Mouse (Mus musculus): Measurements from ENCODE around the gene Fndc9. TPM values are rescaled to one million over a fixed set of nuclear protein-coding genes. Genes with fewer than 3 reads are reported as not detected.

The Fndc9 gene
- total and polyA plus RNA-seq, 2 experiments from 2014 or later: not detected

DNA sequence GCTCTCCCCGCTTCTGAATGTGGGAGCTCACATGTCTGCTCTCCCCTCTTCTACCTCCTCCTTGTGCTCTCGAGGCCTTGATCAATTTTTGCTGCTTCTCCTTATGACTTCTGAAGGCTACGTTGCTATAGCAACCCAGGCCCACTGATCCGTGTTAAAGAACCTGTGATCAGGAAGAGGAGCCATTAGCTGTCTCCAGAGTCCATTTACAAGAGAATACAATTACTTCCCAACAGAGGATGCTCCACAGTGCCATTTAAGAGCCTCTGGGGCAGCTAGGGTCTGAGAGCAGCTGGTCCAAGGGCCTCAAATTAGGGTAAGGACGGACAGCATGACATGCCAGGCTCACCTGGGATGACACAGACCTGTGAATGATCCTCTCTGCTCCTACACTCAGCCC is 16.7 kb upstream of the Fndc9 start:
- 64% methylated on average over 5 of the region's 5 CpGs for WGBS

DNA sequence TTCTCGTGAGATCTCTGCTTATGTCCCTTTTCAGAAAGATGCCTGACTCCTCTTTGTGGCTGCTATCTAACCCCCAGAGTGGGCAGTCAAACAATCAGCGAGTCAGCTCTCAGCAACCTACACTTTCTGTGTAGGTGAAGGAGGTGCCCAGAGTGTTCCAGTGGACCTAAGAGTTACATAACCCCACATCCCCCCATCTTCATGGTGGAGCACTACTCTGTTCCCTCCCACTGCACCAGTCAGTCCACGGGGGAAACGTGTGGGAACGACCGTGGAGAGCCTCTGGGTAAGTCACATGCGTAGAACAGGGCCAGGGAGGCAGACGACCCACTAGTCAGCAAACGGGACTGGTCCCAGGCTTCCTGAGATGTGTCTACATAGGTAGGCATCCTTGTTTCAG is 16.0 kb upstream of the Fndc9 start:
- WGBS: 78% methylated on average over 9 of the region's 9 CpGs
- H3K4me2 ChIP-seq (ENCODE audit: low read depth, low read length): no peak overlapping the region
- H3K27ac ChIP-seq (ENCODE audit: low read depth): no peak overlapping the region
- DNase-seq (ENCODE audit: low spot score) (no peak), ATAC-seq (ENCODE audit: insufficient read depth, low read depth) (no peak)
- no peak for TF ChIP-seq CTCF (IDR thresholded peaks at IDR 0.05; ENCODE audit: low read depth)
- TF ChIP-seq EP300 (IDR thresholded peaks at IDR 0.05; ENCODE audit: low read depth): no peak
- H3K9ac ChIP-seq (replicated peaks; ENCODE audit: low read depth, low read length): no peak overlapping the region
- no peak overlapping the region for H3K4me3 ChIP-seq (ENCODE audit: low read depth, low read length)
- no peaks in the 10 kb centered on the region for H3K27me3 ChIP-seq (ENCODE audit: control insufficient read depth, insufficient read depth, low read length)
- peaks cover 8% of the 10 kb centered on the region for H3K4me1 ChIP-seq (ENCODE audit: control insufficient read depth, insufficient read depth)
- no peaks in the 10 kb centered on the region for H3K9me3 ChIP-seq (replicated peaks; ENCODE audit: control insufficient read depth, low read length)
- peaks cover 6% of the 10 kb centered on the region; the same call in 1 of the 2 replicates for H3K36me3 ChIP-seq (replicated peaks; ENCODE audit: control insufficient read depth, insufficient read depth, low read length)

More for the DNA sequence above, 16.7 kb upstream of the Fndc9 start:
- H3K9me3 ChIP-seq (replicated peaks; ENCODE audit: control insufficient read depth, low read length): no peaks in the 10 kb centered on the region
- no peaks in the 10 kb centered on the region for H3K27me3 ChIP-seq (ENCODE audit: control insufficient read depth, insufficient read depth, low read length)
- no peak overlapping the region for H3K9ac ChIP-seq (replicated peaks; ENCODE audit: low read depth, low read length)
- H3K27ac ChIP-seq (ENCODE audit: low read depth): no peak overlapping the region
- peaks cover 6% of the 10 kb centered on the region; the same call in 1 of the 2 replicates for H3K36me3 ChIP-seq (replicated peaks; ENCODE audit: control insufficient read depth, insufficient read depth, low read length)
- ATAC-seq (ENCODE audit: insufficient read depth, low read depth) (no peak), DNase-seq (ENCODE audit: low spot score) (no peak)
- no peak for TF ChIP-seq EP300 (IDR thresholded peaks at IDR 0.05; ENCODE audit: low read depth)
- TF ChIP-seq CTCF (IDR thresholded peaks at IDR 0.05; ENCODE audit: low read depth): no peak
- H3K4me1 ChIP-seq (ENCODE audit: control insufficient read depth, insufficient read depth): peaks cover 16% of the 10 kb centered on the region
- no peak overlapping the region for H3K4me2 ChIP-seq (ENCODE audit: low read depth, low read length)
- H3K4me3 ChIP-seq (ENCODE audit: low read depth, low read length): no peak overlapping the region

DNA sequence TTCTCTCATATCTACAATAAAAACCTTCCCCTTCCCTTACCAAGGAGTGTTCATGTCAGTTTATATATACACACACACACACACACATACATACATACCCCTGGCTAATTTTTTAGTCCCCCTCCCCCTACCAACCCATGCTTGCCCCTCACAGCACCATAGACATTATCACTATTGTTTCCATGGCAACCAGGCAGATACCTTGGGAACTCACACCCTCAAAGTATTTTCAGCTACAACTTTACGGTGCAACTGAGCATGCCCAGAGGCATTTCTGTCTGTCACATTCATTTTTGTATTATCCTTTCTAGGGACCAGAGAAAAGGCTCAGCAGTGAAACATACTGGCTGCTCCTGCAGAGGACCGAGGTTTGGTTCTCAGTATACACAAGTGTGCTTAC is 15.1 kb upstream of the Fndc9 start:
- no peak overlapping the region for H3K4me2 ChIP-seq (ENCODE audit: low read depth, low read length)
- WGBS: 68% methylated on average over 2 of the region's 2 CpGs
- no peak overlapping the region for H3K9ac ChIP-seq (replicated peaks; ENCODE audit: low read depth, low read length)
- peaks cover 6% of the 10 kb centered on the region; the same call in 1 of the 2 replicates for H3K36me3 ChIP-seq (replicated peaks; ENCODE audit: control insufficient read depth, insufficient read depth, low read length)
- H3K9me3 ChIP-seq (replicated peaks; ENCODE audit: control insufficient read depth, low read length): no peaks in the 10 kb centered on the region
- H3K27ac ChIP-seq (ENCODE audit: low read depth): no peak overlapping the region
- H3K4me1 ChIP-seq (ENCODE audit: control insufficient read depth, insufficient read depth): peaks cover under 1% of the 10 kb centered on the region; the same call in 1 of the 2 replicates
- DNase-seq (ENCODE audit: low spot score): no peak
- H3K4me3 ChIP-seq (ENCODE audit: low read depth, low read length): no peak overlapping the region
- ATAC-seq (ENCODE audit: insufficient read depth, low read depth): no peak
- no peak for TF ChIP-seq CTCF (IDR thresholded peaks at IDR 0.05; ENCODE audit: low read depth)
- TF ChIP-seq EP300 (IDR thresholded peaks at IDR 0.05; ENCODE audit: low read depth): no peak
- H3K27me3 ChIP-seq (ENCODE audit: control insufficient read depth, insufficient read depth, low read length): no peaks in the 10 kb centered on the region

DNA sequence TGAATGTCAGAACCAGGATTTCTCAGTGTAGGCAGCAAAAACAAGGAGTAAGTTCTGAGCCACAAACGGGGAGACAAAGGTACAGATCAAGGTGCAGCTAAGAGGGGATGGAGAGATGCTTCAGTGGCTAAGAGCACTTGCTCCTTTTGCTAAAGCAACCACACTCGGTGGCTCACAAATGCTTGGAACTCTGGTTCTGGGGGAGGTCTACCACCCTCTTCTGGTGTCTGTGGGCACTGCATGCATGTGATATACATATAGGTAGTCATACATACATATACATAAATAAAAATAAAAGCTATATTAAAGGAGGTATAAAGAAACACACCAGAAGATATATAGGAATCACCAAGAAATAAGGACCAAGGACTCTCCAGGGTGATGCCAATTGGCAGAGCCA is 11.8 kb upstream of the Fndc9 start:
- H3K27ac ChIP-seq (ENCODE audit: low read depth): no peak overlapping the region
- no peak overlapping the region for H3K9ac ChIP-seq (replicated peaks; ENCODE audit: low read depth, low read length)
- DNase-seq (ENCODE audit: low spot score) (no peak), ATAC-seq (ENCODE audit: insufficient read depth, low read depth) (no peak)
- H3K36me3 ChIP-seq (replicated peaks; ENCODE audit: control insufficient read depth, insufficient read depth, low read length): peaks cover 6% of the 10 kb centered on the region; the same call in 1 of the 2 replicates
- H3K4me3 ChIP-seq (ENCODE audit: low read depth, low read length): no peak overlapping the region
- WGBS: 71% methylated on average over 2 of the region's 2 CpGs
- H3K4me1 ChIP-seq (ENCODE audit: control insufficient read depth, insufficient read depth): no peaks in the 10 kb centered on the region
- no peaks in the 10 kb centered on the region for H3K9me3 ChIP-seq (replicated peaks; ENCODE audit: control insufficient read depth, low read length)
- TF ChIP-seq CTCF (IDR thresholded peaks at IDR 0.05; ENCODE audit: low read depth): no peak
- no peak for TF ChIP-seq EP300 (IDR thresholded peaks at IDR 0.05; ENCODE audit: low read depth)
- H3K4me2 ChIP-seq (ENCODE audit: low read depth, low read length): no peak overlapping the region
- H3K27me3 ChIP-seq (ENCODE audit: control insufficient read depth, insufficient read depth, low read length): no peaks in the 10 kb centered on the region

DNA sequence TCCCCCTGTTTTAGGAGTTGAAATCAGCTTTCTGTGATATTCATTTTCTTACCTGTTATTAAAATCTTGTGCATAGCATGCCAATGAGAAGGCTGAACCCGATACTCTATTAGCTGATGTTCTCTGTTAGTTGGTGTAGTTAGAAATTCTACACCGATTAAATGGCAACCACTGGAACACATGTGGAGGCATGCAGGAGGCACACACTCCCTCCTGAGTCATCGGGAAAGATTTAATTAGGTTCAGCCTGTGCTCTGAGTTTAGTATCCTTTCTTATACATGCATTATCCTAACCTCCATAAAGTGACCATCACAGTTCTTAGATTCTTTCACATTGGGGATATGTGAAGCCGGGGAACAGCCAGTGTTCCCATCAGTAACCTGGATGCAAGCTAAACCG is 10.0 kb upstream of the Fndc9 start:
- Histone ChIP-seq H3K4me1 (ENCODE audit: control insufficient read depth, insufficient read depth) (no peaks in the 10 kb centered on the region), H3K4me2 (ENCODE audit: low read depth, low read length) (no peak overlapping the region), H3K36me3 (replicated peaks; ENCODE audit: control insufficient read depth, insufficient read depth, low read length) (peaks cover 6% of the 10 kb centered on the region; the same call in 1 of the 2 replicates), H3K27me3 (ENCODE audit: control insufficient read depth, insufficient read depth, low read length) (no peaks in the 10 kb centered on the region), H3K4me3 (ENCODE audit: low read depth, low read length) (no peak overlapping the region), H3K27ac (ENCODE audit: low read depth) (no peak overlapping the region), H3K9me3 (replicated peaks; ENCODE audit: control insufficient read depth, low read length) (no peaks in the 10 kb centered on the region), H3K9ac (replicated peaks; ENCODE audit: low read depth, low read length) (no peak overlapping the region)
- 85% methylated on average over 5 of the region's 5 CpGs for WGBS
- ATAC-seq (ENCODE audit: insufficient read depth, low read depth): no peak
- TF ChIP-seq CTCF (IDR thresholded peaks at IDR 0.05; ENCODE audit: low read depth): no peak
- TF ChIP-seq EP300 (IDR thresholded peaks at IDR 0.05; ENCODE audit: low read depth): no peak
- DNase-seq (ENCODE audit: low spot score): no peak

DNA sequence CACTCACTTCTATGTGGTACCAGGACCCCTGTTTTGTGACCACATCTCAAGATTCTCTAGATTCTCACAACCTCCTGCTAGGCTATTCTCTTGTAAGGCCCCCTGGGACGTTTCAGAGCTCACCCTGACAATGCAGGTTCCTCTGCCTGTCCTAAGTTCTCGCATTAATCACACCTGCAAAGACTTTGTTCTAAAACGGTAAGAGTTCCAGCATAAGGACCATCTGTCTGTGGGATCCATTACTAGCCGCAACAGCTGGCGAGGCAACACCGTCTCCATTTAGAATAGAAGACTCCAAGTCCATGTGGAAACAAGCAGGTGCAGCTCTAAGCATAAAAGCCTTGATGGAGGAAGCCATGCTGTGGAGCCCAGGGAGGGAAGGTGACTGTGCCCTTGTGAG is 5.1 kb upstream of the Fndc9 start:
- TF ChIP-seq CTCF (IDR thresholded peaks at IDR 0.05; ENCODE audit: low read depth): no peak
- TF ChIP-seq EP300 (IDR thresholded peaks at IDR 0.05; ENCODE audit: low read depth): no peak
- ATAC-seq (ENCODE audit: insufficient read depth, low read depth): no peak
- Histone ChIP-seq H3K27me3 (ENCODE audit: control insufficient read depth, insufficient read depth, low read length) (no peaks in the 10 kb centered on the region), H3K9me3 (replicated peaks; ENCODE audit: control insufficient read depth, low read length) (no peaks in the 10 kb centered on the region), H3K36me3 (replicated peaks; ENCODE audit: control insufficient read depth, insufficient read depth, low read length) (no peaks in the 10 kb centered on the region), H3K4me3 (ENCODE audit: low read depth, low read length) (no peak overlapping the region), H3K4me1 (ENCODE audit: control insufficient read depth, insufficient read depth) (no peaks in the 10 kb centered on the region; the same call in 1 of the 2 replicates), H3K27ac (ENCODE audit: low read depth) (no peak overlapping the region), H3K4me2 (ENCODE audit: low read depth, low read length) (no peak overlapping the region), H3K9ac (replicated peaks; ENCODE audit: low read depth, low read length) (no peak overlapping the region)
- DNase-seq (ENCODE audit: low spot score): no peak
- WGBS: 75% methylated on average over 6 of the region's 6 CpGs

Data from heart, postnatal 0 days (tissue).